Mouse (Mus musculus): ENCODE results near the gene Ifitm6.
"Not testable (repeated sequence)": the region's sequence is repeated elsewhere in the genome, so short reads cannot be mapped to it uniquely, and the experiment has no call there.

Ifitm6 gene

GRCm38 (mm10) chr7:141017824-141018223, at the start of gene Ifitm6:
Ifitm6 (minus strand) TSS chr7:141017924.
- not testable (repeated sequence) for DNase-seq

DNA sequence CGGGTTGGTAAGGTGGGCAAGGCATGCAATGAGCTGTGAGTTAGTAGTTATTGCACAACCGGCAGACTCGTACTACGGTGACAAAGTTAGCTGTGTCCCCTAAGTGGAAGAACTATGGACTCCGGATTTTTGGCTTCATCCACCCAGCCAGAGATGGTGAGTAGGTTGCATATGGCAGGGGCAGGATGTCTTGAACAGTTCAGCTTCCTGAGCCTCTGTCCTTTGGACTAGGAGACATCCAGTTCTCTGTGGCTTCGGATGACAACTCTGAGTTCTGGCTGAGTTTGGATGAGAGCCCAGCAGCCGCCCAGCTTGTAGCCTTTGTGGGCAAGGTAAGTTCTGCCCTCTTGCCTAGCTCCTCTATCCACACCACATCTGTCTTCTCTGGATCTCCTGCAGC, 46.9 kb upstream of the Ifitm6 start:
- no peak for DNase-seq

DNA sequence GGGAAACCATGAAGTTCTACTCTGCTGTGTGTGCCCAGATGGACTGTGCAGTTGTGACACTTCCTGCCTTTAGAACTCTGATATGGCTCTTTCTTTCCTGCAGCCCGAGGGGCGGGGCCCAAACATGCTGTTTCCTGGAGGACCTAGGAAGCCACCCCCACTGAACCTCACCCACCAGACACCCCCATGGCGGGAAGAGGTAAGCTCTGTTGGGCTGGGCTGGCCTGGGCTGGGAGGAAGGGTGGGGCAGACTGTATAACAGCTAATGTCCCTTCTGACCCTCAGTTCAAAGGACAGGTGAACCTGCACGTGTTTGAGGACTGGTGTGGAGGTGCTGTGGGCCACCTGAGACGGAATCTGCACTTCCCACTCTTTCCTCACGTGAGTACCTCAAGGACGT, 46.5 kb upstream of the Ifitm6 start:
- DNase-seq = peak; percentile 38

GRCm38 (mm10) chr7:141063353-141063752, 45.6 kb upstream of the Ifitm6 start:
- no peak for DNase-seq

GRCm38 (mm10) chr7:141062525-141062924, 44.8 kb upstream of the Ifitm6 start:
- DNase-seq = no peak

DNA sequence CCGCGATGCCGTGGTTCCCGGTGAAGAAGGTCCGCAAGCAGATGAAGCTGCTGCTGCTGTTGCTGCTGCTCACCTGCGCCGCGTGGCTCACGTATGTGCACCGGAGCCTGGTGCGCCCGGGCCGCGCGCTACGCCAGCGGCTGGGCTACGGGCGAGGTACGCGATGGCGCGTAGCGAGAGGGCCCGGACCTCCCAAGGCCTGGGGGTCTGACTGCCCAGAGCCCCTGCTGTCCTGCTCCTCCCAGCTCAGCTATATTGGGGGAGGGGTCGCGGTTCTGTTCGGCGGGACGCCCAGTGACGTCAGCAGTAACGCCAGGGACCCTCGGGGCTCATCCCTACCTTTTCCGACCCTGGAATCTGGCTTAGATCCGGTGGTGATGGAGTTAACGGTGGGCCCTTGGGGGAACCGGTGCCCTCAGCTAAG, 43.6 kb upstream of the Ifitm6 start:
- no peak for DNase-seq

GRCm38 (mm10) chr7:141060426-141061242, 42.9 kb upstream of the Ifitm6 start, which contains the start of gene B4galnt4:
B4galnt4 (plus strand) TSS chr7:141061104.
- DNase-seq = peak; percentile 68

- DNase-seq = no peak
These were observed 42.2 kb upstream of the Ifitm6 start for GRCm38 (mm10) chr7:141059929-141060328.

- no peak for DNase-seq
These were observed 41.0 kb upstream of the Ifitm6 start for GRCm38 (mm10) chr7:141058601-141059341.

- DNase-seq = no peak
These were observed 39.8 kb upstream of the Ifitm6 start for GRCm38 (mm10) chr7:141057541-141057940.

DNA sequence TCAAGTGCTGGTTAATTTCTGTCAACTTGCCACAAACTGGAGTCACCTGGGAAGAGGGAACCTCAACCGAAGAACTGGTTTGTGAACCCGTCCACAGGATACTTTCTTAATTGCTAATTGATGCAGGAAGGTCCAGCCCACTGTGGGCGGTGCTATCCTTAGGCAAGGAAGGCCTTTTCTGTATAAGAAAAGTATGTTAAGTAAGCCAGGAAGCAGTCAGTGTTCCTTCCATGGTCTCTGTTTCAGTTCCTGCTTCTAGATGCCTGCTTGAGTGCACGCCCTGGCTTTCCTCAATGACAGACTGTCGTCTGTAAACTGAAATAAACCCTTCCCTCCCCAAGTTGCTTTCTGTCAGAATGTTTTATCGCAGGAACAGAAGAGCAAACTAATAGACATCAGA, 39.3 kb upstream of the Ifitm6 start:
- DNase-seq = no peak

- no peak for DNase-seq
These were observed 38.1 kb upstream of the Ifitm6 start for GRCm38 (mm10) chr7:141055785-141056184.

DNA sequence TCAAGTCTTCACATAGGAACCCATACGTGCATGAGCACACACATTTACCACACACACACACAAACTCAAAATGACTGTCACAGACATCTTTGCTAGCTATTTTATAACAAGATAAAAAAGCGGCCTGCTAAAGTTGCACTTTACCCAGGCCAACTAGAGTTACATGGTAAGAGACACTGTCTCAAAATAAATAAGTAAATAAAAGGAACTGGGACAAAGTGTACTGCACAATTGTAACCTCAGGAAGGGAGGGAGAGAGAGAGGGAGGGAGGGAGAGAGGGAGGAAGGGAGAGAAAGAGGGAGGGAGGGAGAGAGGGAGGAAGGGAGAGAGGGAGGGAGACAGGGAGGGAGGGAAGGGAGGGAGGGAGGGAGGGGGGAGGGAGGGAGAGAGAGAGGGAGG, 34.7 kb upstream of the Ifitm6 start:
- DNase-seq = no peak

- no peak for DNase-seq
These were observed 34.3 kb upstream of the Ifitm6 start for GRCm38 (mm10) chr7:141052016-141052415.

- DNase-seq = no peak
These were observed 33.4 kb upstream of the Ifitm6 start for GRCm38 (mm10) chr7:141051060-141051685.

DNA sequence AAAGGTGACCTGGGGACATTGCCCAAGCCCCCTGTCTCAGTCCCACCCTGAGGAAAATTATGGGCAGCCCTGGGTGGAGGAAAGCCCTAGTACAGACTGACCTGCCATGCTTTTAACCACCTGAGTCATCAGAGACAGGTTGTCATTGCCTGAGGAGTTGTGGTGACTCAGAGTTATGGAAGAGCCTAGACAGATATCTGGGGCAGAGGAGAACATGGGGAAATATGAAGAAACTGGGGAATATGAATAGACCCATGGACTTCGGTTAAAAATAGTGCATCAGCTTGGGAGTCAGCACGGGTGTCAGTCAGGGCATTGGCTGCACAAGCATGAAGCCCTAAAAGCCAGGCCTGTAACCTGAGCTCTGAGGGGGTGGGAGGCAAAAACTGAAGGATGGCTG, 31.6 kb upstream of the Ifitm6 start:
- no peak for DNase-seq

DNA sequence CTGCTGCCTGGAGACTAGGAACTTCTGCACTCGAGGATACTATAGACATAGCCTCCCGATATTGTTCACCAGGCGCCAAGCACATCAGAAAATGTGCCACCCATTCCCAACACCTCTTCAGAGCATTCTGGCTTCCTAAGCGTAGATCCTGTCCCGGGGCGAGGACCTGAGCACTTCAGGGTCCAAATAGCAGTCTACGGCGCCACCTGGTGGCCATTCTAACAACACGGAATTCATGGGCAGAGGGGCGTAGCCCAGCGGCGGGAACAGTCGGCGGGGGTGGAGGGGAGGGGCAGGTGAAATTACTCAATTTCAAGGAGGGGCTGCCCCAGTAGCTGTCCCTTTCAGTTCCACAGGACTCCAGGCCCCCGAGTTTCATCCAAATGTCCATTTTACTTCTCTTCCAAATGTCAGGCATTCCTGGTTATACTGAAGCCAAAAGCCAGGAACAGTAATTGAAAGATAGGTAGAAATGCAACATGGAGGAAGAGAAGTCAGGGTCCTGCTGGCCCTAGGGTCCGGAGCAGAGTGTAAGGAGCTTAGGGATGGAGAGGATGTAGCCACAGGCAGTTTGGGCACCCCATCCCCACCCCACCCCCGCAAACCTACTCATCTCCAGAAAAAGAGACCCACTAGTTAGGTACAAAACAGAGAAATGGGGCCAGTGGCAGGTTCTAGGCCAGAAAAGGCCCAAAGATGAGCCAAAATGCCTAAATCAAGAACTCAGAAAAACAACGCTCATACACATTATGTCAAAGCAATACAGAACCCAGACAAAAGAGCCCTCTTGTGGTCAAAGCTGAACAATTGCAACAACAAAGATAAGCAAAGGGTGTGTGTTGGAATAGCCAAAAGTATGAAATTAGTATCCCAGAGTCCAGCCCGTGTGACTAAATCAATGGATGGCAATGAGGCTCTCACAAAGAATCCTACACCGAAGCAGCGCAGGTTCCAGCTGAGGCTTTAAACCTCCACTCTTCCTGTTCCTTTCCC, 30.8 kb upstream of the Ifitm6 start:
- DNase-seq = peak; percentile 90

- DNase-seq = no peak
These were observed 30.0 kb upstream of the Ifitm6 start for GRCm38 (mm10) chr7:141047581-141048225.

DNA sequence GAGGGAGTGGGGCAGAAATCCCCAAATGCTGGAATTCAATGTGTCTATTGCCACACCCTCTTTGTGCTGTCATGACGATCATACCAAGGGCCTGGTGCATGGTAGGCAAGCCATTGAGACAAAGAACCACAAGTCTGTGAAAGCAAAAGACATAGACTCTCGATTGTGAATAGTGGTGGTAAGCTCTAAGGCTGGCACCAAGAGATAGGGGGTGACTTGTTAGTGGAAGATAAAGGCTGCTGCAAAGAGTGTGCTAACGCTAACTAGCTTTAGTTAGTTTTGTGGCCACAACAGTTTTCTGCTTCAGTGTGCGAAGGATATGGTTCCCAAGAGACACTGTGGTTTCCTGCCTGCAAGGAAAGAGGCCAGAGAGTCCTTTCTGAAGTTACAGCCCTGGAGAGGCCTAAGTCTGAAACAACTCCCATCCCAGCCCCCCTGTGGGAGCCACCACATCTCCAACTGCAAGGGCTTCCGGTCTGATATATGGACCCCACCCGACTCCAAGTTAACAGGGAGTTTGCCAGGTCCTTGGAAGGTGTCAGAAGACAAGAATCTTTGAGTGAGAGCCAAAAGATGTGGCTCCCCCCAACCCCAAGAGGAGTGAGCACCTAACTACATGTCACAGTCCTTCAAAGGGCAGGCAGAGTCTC, 29.3 kb upstream of the Ifitm6 start:
- DNase-seq = no peak

DNA sequence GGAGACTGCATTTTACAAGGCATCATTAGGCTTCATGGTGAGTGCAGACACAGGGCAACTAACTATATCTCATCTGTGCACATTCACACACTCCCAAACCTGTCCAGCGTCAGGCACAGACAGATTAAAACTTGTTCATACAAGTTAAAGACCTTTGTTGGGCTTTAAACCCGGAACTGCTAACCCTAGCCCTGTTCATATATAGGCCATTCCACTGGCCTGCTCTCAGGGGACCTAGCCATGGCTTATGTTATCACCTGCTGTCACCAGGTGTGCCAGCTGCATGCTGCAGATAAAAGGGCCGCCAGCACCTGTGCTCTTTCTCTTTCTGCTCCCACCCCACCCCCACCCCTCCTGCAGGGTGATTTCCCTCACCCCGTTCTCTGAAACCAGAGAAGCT, 24.8 kb upstream of the Ifitm6 start:
- no peak for DNase-seq

DNA sequence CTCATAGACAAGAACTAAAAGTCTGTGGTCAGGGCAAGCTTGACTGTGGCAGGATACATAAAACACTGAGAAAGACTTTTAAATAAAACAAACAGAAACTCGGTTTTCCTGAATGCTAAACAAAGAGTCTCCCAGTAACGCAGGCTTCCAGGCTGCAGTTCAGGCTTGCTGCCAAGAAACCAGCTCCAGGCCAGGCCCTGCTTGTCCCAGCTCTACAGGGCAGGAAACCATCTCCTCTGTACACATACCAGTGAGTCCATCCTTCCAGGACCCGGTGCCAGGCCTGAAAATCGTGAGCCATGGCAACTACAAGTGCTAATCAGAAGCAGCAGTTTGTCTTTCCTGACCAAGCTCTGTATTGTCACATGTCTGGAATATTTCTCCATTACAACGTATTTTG, 23.9 kb upstream of the Ifitm6 start:
- no peak for DNase-seq
